Mouse (Mus musculus) hindbrain, embryonic 12.5 days (tissue): ENCODE data around the gene Eid1. TPM values are rescaled to one million over a fixed set of nuclear protein-coding genes. Genes with fewer than 3 reads are reported as not detected.

Experiments used
- ATAC-seq: fragments of 200-750 bp; cut with Nextera tagmentation; 2 replicates; pipeline ENCODE4 v1.8.0; 2017; ENCODE audit warnings: moderate TSS enrichment; ENCODE audit not compliant: low FRiP score
- H3K27ac ChIP-seq: fragments of 300-500 bp; sonication (generic); 2 replicates; pipeline ENCODE4 v1.5.1; 2016; ENCODE audit warnings: mild to moderate bottlenecking
- H3K27me3 ChIP-seq: fragments of 300-500 bp; sonication (generic); 2 replicates; pipeline ENCODE4 v1.6.1; 2016; ENCODE audit warnings: mild to moderate bottlenecking
- H3K36me3 ChIP-seq: fragments of 300-500 bp; sonication (generic); 2 replicates; pipeline ENCODE4 v1.6.1; 2016; ENCODE audit warnings: mild to moderate bottlenecking
- H3K4me1 ChIP-seq: fragments of 300-500 bp; sonication (generic); 2 replicates; pipeline ENCODE4 v1.6.1; 2016
- H3K4me2 ChIP-seq: fragments of 300-500 bp; sonication (generic); replicated peaks from 2 replicates; pipeline ENCODE4 v1.6.1; 2016; ENCODE audit warnings: mild to moderate bottlenecking
- H3K4me3 ChIP-seq: fragments of 300-500 bp; sonication (generic); 2 replicates; pipeline ENCODE4 v1.5.1; 2016; ENCODE audit warnings: mild to moderate bottlenecking
- H3K9ac ChIP-seq: fragments of 300-500 bp; sonication (generic); 2 replicates; pipeline ENCODE4 v1.6.1; 2016; ENCODE audit warnings: mild to moderate bottlenecking, moderate library complexity
- H3K9me3 ChIP-seq: fragments of 300-500 bp; sonication (generic); replicated peaks from 2 replicates; pipeline ENCODE4 v1.6.1; 2016; ENCODE audit warnings: mild to moderate bottlenecking
- WGBS: fragments of 180-500 bp; shearing (Covaris S2); methylation state at CpG from one replicate; pipeline ENCODE4 v1.1.7; 2016; 5-methylcytosine and 5-hydroxymethylcytosine counted together
- polyA plus RNA-seq: library from polyadenylated mRNA; unstranded; fragments of >200 nt; fragmentation: Nextera tagmentation; extraction: Ambion mirVana; gene quantifications from 2 replicates; pipeline ENCODE4 v1.2.1, GENCODE M21; 2016

Gene Eid1
- 392 and 403 TPM in 2 replicates for polyA plus RNA-seq

DNA sequence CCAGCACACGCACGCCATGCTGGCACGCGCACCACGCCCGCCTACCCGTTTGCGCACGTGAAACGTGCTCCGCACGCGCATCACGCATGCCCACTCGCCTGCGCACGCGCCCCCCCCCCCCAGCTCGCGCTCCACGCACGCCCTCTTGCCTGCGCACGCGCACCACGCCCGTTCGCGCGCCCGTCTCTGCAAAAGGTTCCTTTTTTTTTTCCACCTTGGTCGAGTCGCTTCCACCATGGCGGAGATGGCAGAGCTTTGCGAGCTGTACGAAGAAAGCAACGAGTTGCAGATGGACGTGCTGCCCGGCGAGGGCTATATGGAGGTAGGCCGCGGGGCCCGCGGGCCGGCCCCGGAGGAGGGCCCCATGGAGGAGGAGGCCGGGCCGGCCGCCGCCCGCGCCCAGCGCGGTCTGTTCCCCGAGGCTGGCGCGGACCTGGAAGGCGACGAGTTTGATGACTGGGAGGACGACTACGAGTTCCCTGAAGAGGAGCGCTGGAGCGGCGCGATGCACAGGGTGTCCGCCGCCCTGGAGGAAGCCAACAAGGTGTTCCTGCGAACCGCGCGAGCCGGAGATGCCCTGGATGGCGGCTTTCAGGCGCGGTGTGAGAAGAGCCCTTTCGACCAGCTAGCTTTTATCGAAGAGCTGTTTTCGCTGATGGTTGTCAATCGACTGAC, at the start of gene Eid1:
Gene Eid1, plus strand, starts transcription at position 139 of the 675 bp plus-strand sequence.
- H3K4me2 ChIP-seq, result peak within 1 kb of the TSS; percentile 58
- peaks cover 10% of the 10 kb centered on the region for H3K4me1 ChIP-seq
- H3K9ac ChIP-seq, result peak within 1 kb of the TSS; percentile 90
- H3K36me3 ChIP-seq, result no peaks in the 10 kb centered on the region
- peak within 1 kb of the TSS; percentile 82 for H3K4me3 ChIP-seq
- under 1% methylated on average over 69 of the region's 79 CpGs for WGBS
- H3K27me3 ChIP-seq, result no peaks in the 10 kb centered on the region
- peak; percentile 92 for ATAC-seq
- peak within 1 kb of the TSS; percentile 96 for H3K27ac ChIP-seq
- no peaks in the 10 kb centered on the region for H3K9me3 ChIP-seq

DNA sequence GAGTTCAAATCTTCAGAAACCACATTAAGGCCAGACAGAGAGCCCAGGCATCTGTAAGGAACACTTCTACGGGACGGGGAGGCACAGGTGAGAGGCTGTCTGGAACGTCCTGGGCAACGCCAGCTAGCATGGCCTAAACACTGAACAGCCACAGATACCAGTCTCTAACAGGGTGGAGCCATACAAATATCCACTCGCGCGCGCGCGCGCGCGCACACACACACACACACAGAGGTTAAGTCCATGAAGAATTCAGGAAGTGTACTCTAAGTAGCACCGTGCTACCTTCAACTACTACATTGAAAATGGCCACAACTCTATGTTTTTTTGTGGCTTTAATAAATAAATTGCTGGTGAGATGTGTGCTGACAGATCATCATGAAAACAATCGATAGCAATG, 49.7 kb upstream of the Eid1 start:
- 95% methylated on average over 15 of the region's 15 CpGs for WGBS
- H3K36me3 ChIP-seq, result peaks cover 11% of the 10 kb centered on the region; the same call in 1 of the 2 replicates
- H3K9me3 ChIP-seq, result no peaks in the 10 kb centered on the region
- H3K4me1 ChIP-seq, result peaks cover 19% of the 10 kb centered on the region
- H3K4me3 ChIP-seq, result no peak overlapping the region
- peak overlapping the region; percentile 76; the same call in 1 of the 2 replicates for H3K4me2 ChIP-seq
- H3K27ac ChIP-seq, result no peak overlapping the region
- no peak for ATAC-seq
- no peaks in the 10 kb centered on the region for H3K27me3 ChIP-seq
- H3K9ac ChIP-seq, result no peak overlapping the region

DNA sequence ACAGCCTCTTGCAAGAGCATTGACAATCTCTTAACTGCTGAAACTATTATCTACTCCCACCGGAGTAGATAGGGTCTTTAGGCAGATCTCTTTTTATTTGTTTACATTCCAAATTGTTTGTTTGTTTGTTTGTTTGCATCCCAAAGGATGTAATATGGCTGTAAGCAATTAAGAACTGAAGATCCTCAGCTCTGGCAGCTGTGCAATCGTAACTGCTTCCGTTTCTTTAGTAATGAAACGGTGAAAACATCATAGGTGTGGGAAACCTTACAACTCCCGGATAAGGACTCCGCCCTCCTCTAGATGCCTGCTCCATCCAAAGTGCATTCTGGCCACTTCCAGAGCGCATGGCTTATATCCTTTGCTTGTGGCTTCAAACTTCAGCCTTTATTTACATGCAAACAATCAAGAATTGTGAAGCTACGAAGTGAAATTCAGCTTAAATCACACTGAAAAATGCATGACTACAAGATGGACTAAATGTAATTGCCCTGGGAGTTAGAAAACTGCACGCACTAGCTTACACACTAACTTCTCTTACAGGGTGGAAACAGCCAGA, 48.7 kb upstream of the Eid1 start:
- Histone ChIP-seq H3K27me3 (no peaks in the 10 kb centered on the region), H3K9ac (peak overlapping the region; percentile 77), H3K4me2 (peak overlapping the region; percentile 76), H3K9me3 (no peaks in the 10 kb centered on the region), H3K36me3 (peaks cover 7% of the 10 kb centered on the region; the same call in 1 of the 2 replicates), H3K27ac (no peak overlapping the region), H3K4me3 (peak overlapping the region; percentile 76), H3K4me1 (peaks cover 19% of the 10 kb centered on the region)
- no peak for ATAC-seq
- 16% methylated on average over 9 of the region's 9 CpGs for WGBS

DNA sequence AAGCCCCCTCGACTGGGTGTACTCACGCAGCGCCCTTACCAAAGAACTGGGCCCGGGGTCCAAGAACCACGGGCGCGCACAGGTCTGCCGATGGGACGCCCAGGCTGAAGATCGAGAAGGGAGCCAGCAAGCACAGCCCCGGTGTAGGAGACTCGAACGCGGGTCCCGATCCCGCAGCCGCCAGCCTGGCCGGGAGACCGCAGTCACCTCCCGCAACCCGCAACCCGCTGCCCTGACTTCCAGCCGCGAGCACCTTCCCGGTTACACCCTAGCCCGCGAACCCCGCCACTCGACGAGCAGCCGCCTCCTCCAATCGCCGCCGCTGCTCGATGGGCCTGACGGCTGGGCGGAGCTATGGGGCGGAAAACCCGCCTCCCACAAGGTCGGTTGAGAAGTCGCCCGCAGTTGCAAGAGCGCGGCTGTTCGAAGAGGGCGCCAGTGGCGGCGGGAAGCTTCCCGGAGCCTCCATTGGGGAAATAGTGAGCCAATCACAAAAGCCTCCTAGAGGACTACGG, 48.0 kb upstream of the Eid1 start, which contains the start of gene Cep152:
Gene Cep152, minus strand, starts transcription at position 277 of the 515 bp plus-strand sequence.
- Histone ChIP-seq H3K9me3 (no peaks in the 10 kb centered on the region), H3K27me3 (no peaks in the 10 kb centered on the region), H3K4me3 (peak within 1 kb of the TSS; percentile 76), H3K9ac (peak within 1 kb of the TSS; percentile 77), H3K27ac (no peak within 1 kb of the TSS), H3K36me3 (0 out of 2 replicates have a peak, but pooled peaks cover under 1% of the 10 kb centered on the region), H3K4me2 (peak within 1 kb of the TSS; percentile 76), H3K4me1 (peaks cover 19% of the 10 kb centered on the region)
- under 1% methylated on average over 47 of the region's 50 CpGs for WGBS
- peak; percentile 98 for ATAC-seq

DNA sequence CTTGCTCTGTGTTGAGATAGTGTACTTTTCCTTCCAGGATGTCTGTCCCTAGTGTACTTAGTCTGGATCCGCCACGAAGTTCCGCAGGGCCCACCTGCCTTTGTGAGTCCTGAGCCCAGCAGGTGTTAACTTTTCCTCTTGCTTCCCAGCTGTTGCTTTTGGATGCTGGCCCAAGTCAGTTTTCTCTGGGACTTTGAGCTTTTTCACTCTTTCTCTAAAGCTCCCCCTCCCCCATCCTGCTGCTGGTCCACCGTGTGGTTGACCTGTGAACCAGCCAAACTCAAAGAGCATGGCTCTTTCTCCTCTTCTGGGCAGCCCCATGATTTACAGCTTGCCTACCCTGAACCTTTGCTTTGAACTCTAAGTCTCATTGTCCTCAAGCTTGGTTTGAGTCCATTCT, 46.4 kb upstream of the Eid1 start:
- H3K4me3 ChIP-seq, result no peak overlapping the region
- H3K4me2 ChIP-seq, result no peak overlapping the region
- peaks cover 15% of the 10 kb centered on the region for H3K4me1 ChIP-seq
- no peaks in the 10 kb centered on the region for H3K27me3 ChIP-seq
- H3K27ac ChIP-seq, result no peak overlapping the region
- no peak overlapping the region for H3K9ac ChIP-seq
- ATAC-seq, result no peak
- 83% methylated on average over 4 of the region's 4 CpGs for WGBS
- H3K36me3 ChIP-seq, result no peaks in the 10 kb centered on the region
- no peaks in the 10 kb centered on the region for H3K9me3 ChIP-seq

DNA sequence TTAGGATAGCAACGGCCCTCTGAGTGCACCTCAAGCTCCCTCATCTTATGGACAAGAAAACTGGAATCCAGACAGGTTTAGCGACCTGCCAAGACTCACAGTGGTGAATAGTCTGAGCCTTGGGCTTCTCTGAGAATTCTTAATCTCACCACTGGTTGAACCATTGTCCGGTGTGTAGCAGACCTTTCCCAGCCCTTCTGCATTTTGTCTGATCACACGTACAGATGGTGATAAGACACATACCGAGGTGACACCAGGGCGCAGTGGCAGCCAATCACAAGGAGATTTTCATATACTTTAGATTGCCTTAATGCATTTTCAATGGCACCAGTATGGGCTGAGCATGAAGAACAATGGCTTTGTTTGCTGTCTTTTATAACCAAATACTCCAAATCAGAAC, 44.4 kb upstream of the Eid1 start:
- Histone ChIP-seq H3K27ac (no peak overlapping the region), H3K4me3 (no peak overlapping the region), H3K9me3 (no peaks in the 10 kb centered on the region), H3K36me3 (no peaks in the 10 kb centered on the region), H3K4me1 (peaks cover 10% of the 10 kb centered on the region), H3K4me2 (no peak overlapping the region), H3K27me3 (no peaks in the 10 kb centered on the region), H3K9ac (no peak overlapping the region)
- ATAC-seq, result no peak
- 85% methylated on average over 6 of the region's 6 CpGs for WGBS

DNA sequence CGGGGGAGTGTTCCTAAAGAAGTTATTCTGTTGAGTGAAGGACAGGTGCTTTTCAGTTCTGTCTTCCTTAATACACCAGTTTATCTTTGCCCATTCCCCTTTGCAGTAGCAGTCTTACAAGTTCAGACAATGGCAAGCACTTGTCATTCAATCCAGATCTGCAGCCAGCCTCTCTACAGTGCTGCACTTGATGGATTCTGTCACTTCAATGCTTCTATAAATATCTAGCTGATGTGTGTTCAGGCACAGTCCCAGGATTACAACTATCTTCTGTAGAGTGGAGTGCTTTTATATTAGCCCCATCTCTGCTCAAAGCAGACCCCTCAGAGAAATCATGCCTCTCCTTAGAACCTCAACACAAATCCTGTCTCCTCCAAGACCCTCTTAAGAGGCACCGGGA, 42.9 kb upstream of the Eid1 start:
- Histone ChIP-seq H3K4me1 (no peaks in the 10 kb centered on the region; the same call in 1 of the 2 replicates), H3K36me3 (no peaks in the 10 kb centered on the region), H3K4me3 (no peak overlapping the region), H3K9me3 (no peaks in the 10 kb centered on the region), H3K9ac (no peak overlapping the region), H3K4me2 (no peak overlapping the region), H3K27ac (no peak overlapping the region), H3K27me3 (no peaks in the 10 kb centered on the region)
- WGBS, result 95% methylated on average over 2 of the region's 2 CpGs
- ATAC-seq, result no peak

DNA sequence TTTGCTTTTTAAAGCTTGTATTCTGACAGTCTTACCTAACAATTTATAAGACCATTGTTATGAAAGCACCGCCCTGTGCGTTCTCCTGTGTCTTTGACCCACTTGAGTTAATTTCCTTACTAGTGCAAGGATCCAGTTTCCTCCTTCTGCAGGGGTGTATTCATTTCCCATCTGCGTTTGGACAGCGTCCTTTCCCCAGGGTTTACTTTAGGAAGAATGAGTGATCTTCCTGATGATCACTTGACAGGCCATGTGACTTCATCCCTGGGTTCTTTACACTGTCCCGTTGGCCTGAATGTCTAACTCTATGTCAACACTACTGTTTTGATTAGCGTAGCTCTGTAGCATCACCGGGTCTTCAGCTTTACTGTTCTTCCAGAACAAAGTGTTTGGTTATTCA, 35.6 kb upstream of the Eid1 start:
- Histone ChIP-seq H3K36me3 (no peaks in the 10 kb centered on the region), H3K27ac (no peak overlapping the region), H3K9ac (no peak overlapping the region), H3K4me1 (no peaks in the 10 kb centered on the region), H3K4me2 (no peak overlapping the region), H3K4me3 (no peak overlapping the region), H3K27me3 (no peaks in the 10 kb centered on the region), H3K9me3 (no peaks in the 10 kb centered on the region)
- 76% methylated on average over 7 of the region's 7 CpGs for WGBS
- ATAC-seq, result no peak

DNA sequence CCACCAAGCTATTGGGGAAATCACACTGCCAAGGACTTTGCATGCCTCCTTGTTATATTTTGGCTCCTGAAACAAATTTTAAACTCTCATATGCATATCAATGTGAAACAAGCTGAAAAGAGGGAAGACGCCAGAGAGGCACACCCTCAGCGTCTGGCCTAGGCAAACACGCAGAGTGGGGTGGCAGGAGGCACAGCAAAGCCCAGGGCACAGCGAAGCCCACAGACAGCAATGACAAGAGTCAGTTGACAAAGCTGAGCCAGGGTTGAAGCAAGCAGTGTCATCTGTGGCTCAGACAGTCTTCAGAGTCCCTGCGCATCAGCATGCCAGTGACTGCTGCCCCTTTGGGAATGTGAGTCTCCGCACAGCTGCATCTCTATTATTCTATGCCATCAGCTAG, 28.0 kb upstream of the Eid1 start:
- no peak overlapping the region for H3K4me3 ChIP-seq
- H3K27ac ChIP-seq, result no peak overlapping the region
- no peak overlapping the region for H3K4me2 ChIP-seq
- 70% methylated on average over 6 of the region's 6 CpGs for WGBS
- no peak overlapping the region for H3K9ac ChIP-seq
- no peaks in the 10 kb centered on the region for H3K27me3 ChIP-seq
- no peaks in the 10 kb centered on the region for H3K36me3 ChIP-seq
- 0 out of 2 replicates have a peak, but pooled peaks cover 4% of the 10 kb centered on the region for H3K4me1 ChIP-seq
- H3K9me3 ChIP-seq, result no peaks in the 10 kb centered on the region
- no peak for ATAC-seq

DNA sequence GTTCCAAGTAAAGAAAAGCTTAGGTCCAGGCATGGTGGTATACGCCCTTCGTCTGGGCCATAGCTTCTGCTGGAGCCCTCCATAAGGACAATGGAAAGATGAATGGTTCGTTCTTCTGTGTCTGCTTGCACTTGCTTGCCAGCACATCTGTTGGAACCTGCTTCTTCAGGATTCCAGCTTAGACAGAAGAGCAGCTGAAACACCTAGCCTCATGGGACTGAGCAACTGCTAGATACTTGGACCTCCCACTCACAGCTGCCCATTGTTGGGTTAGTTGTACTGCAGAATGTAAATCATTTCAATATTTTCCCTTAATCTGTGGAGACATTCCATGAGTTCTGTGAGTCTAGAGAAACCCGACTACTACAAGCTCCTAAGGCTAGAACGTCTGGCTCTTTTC, 22.9 kb upstream of the Eid1 start:
- no peak overlapping the region for H3K4me3 ChIP-seq
- no peaks in the 10 kb centered on the region for H3K9me3 ChIP-seq
- WGBS, result 92% methylated on average over 5 of the region's 5 CpGs
- H3K27ac ChIP-seq, result no peak overlapping the region
- H3K27me3 ChIP-seq, result no peaks in the 10 kb centered on the region
- H3K9ac ChIP-seq, result no peak overlapping the region
- H3K4me2 ChIP-seq, result no peak overlapping the region
- ATAC-seq, result no peak
- H3K4me1 ChIP-seq, result 0 out of 2 replicates have a peak, but pooled peaks cover under 1% of the 10 kb centered on the region
- H3K36me3 ChIP-seq, result no peaks in the 10 kb centered on the region

DNA sequence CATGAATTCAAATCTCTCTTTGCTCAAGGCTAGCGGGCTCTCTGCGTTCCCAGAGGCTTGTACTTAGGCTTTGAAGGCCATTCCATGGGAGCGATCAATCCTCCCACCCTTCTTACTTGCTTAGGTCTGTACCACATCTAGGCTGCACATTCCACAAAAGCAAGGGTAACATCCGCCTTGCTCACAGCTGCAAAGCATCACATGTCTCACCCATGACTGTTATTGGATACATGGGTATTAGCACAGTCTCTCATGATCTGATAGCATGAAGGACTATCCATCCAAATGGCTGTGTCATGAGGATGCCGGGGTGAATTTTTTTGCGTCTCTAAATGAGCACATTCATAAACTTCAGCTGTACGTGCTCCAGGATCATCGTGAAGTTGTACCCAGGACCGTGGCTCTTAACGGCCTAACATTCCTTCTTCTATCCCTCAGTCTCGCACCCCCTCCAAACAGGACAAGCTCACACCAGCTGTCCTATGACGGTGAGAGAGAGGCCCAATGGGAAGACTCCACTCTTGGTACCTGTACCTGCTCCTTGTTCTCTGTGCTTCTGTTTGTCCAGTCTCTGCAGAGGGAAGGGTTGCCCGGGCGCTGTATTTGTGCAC, 22.0 kb upstream of the Eid1 start:
- Histone ChIP-seq H3K27ac (no peak overlapping the region), H3K9me3 (no peaks in the 10 kb centered on the region), H3K4me1 (no peaks in the 10 kb centered on the region), H3K4me3 (no peak overlapping the region), H3K9ac (no peak overlapping the region), H3K4me2 (no peak overlapping the region), H3K27me3 (no peaks in the 10 kb centered on the region), H3K36me3 (no peaks in the 10 kb centered on the region)
- ATAC-seq, result no peak
- 94% methylated on average over 14 of the region's 14 CpGs for WGBS

DNA sequence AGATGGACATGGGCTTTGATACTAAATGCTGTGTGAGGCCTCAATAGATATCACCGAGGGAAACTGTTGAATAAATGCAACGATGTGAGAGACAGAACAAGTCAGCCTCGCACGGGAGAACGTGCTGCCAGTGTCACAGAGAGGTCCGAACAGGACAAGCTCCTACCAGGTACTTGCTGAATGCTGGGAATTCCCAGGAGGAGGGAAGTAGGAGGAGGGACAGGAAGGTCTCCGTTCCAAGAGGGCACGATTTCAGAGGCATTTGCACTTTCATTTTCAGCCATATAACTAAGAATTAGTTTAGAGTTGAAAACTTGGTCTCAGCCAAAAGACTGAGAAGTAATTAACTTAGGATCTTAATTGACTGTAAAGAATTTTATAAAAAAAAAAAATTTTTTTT, 21.3 kb upstream of the Eid1 start:
- H3K4me2 ChIP-seq, result no peak overlapping the region
- ATAC-seq, result no peak
- no peak overlapping the region for H3K27ac ChIP-seq
- H3K9me3 ChIP-seq, result no peaks in the 10 kb centered on the region
- H3K36me3 ChIP-seq, result no peaks in the 10 kb centered on the region
- H3K4me3 ChIP-seq, result no peak overlapping the region
- H3K4me1 ChIP-seq, result no peaks in the 10 kb centered on the region
- no peak overlapping the region for H3K9ac ChIP-seq
- H3K27me3 ChIP-seq, result no peaks in the 10 kb centered on the region
- 64% methylated on average over 8 of the region's 8 CpGs for WGBS
